Mouse (Mus musculus) liver, embryonic 16.5 days (tissue): ENCODE results near the gene Npc1l1. TPM values are rescaled to one million over a fixed set of nuclear protein-coding genes. Genes with fewer than 3 reads are reported as not detected.

ENCODE experiments used
- ATAC-seq: fragments of 200-750 bp; cut with Nextera tagmentation; 2 replicates; pipeline ENCODE4 v1.8.0; 2017; ENCODE audit warnings: low read depth, mild to moderate bottlenecking, moderate number of reproducible peaks, moderate library complexity
- H3K27ac ChIP-seq: fragments of 300-500 bp; sonication (generic); 2 replicates; pipeline ENCODE4 v1.5.1; 2014; ENCODE audit warnings: mild to moderate bottlenecking, low read length
- H3K27me3 ChIP-seq: fragments of 300-500 bp; sonication (generic); 2 replicates; pipeline ENCODE4 v1.6.1; 2014; ENCODE audit warnings: low read depth, low read length, mixed read lengths; ENCODE audit not compliant: control insufficient read depth, insufficient read depth
- H3K36me3 ChIP-seq: fragments of 300-500 bp; sonication (generic); 2 replicates; pipeline ENCODE4 v1.6.1; 2014; ENCODE audit warnings: mild to moderate bottlenecking; ENCODE audit not compliant: control insufficient read depth, insufficient read depth
- H3K4me1 ChIP-seq: fragments of 300-500 bp; sonication (generic); 2 replicates; pipeline ENCODE4 v1.6.1; 2014; ENCODE audit warnings: low read depth, low read length, mixed read lengths; ENCODE audit not compliant: control insufficient read depth
- H3K4me2 ChIP-seq: fragments of 300-500 bp; sonication (generic); 2 replicates; pipeline ENCODE4 v1.6.1; 2014; ENCODE audit warnings: low read depth, low read length, mixed read lengths
- H3K4me3 ChIP-seq: fragments of 300-500 bp; sonication (generic); 2 replicates; pipeline ENCODE4 v1.5.1; 2014; ENCODE audit warnings: low read depth, mild to moderate bottlenecking, low read length
- H3K9ac ChIP-seq: fragments of 300-500 bp; sonication (generic); 2 replicates; pipeline ENCODE4 v1.6.1; 2014; ENCODE audit warnings: low read depth, low read length
- H3K9me3 ChIP-seq: fragments of 300-500 bp; sonication (generic); replicated peaks from 2 replicates; pipeline ENCODE4 v1.6.1; 2016; ENCODE audit warnings: low read length; ENCODE audit not compliant: control insufficient read depth
- polyA plus RNA-seq: library from polyadenylated mRNA; unstranded; fragments of >200 nt; fragmentation: Nextera tagmentation; extraction: Ambion mirVana; gene quantifications from 2 replicates; pipeline ENCODE4 v1.2.1, GENCODE M21; 2015

Gene Npc1l1
- polyA plus RNA-seq, 1 experiment from 2014 or later, result 0.26 TPM

DNA sequence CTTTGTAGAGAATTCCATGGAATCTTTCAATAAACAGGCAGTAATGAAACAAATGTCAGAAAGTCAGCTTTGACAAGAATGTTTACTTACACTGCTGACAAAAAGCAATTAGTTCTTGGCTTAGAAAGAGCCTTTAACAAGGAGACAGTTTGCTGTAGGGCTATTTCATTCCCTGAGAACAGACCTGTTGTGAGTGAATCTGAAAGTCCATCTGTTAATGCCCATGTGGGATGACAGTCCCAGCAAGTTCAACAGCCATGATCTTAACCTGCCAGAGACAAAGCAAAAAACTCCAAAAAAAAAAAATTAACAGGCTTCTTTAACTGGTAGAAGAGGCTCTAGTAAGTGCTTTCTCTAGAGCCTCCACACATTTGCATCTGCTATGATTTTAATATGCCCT, 68.4 kb downstream of the Npc1l1 start:
- H3K27me3 ChIP-seq, result no peaks in the 10 kb centered on the region
- H3K9ac ChIP-seq, result no peak overlapping the region
- H3K27ac ChIP-seq, result no peak overlapping the region
- H3K36me3 ChIP-seq, result no peaks in the 10 kb centered on the region
- H3K4me1 ChIP-seq, result no peaks in the 10 kb centered on the region; the same call in 1 of the 2 replicates
- no peak for ATAC-seq
- no peaks in the 10 kb centered on the region for H3K9me3 ChIP-seq
- H3K4me2 ChIP-seq, result no peak overlapping the region
- no peak overlapping the region for H3K4me3 ChIP-seq

Other genes with a start within 250 kb of the Npc1l1 start
- gene Camk2b, start 163.8 kb downstream of the Npc1l1 start, polyA plus RNA-seq, result 1.1 and 1.4 TPM in 2 replicates
- 0.07 and 0.09 TPM in 2 replicates for gene A730071L15Rik, start 30.1 kb downstream of the Npc1l1 start, polyA plus RNA-seq
- gene Nudcd3, start 29.7 kb downstream of the Npc1l1 start, polyA plus RNA-seq, result 11.1 and 11.5 TPM in 2 replicates
- 40.2 and 42.1 TPM in 2 replicates for gene Ddx56, start 37.6 kb upstream of the Npc1l1 start, polyA plus RNA-seq
- gene Tmed4, start 44.7 kb upstream of the Npc1l1 start, polyA plus RNA-seq, result 40.7 and 42.5 TPM in 2 replicates
- 89.3 and 93.8 TPM in 2 replicates for gene Ogdh, start 61.5 kb upstream of the Npc1l1 start, polyA plus RNA-seq
- 3.3 and 3.7 TPM in 2 replicates for gene Zmiz2, start 158.9 kb upstream of the Npc1l1 start, polyA plus RNA-seq
- gene Ppia, start 185.3 kb upstream of the Npc1l1 start, polyA plus RNA-seq, result 2,023 and 2,306 TPM in 2 replicates
- gene H2afv, start 214.3 kb upstream of the Npc1l1 start, polyA plus RNA-seq, result 116 and 120 TPM in 2 replicates
- gene Purb, start 245.8 kb upstream of the Npc1l1 start, polyA plus RNA-seq, result 7.3 TPM in 2 replicates